Mouse (Mus musculus): ENCODE data around the gene Zcchc24.

GRCm38 (mm10) chr14:25753021-25753420 lies 15.8 kb downstream of the Zcchc24 start:
- TF ChIP-seq USF1 (IDR thresholded peaks at IDR 0.05; ENCODE audit: low read depth): no peak
- TF ChIP-seq MYOG (IDR thresholded peaks at IDR 0.05; ENCODE audit: control insufficient read depth in 1 of 3, insufficient read depth in 1 of 3, insufficient read length in 2 of 3, low read depth in 2 of 3): peak in 1 of 3 experiments; percentile 21
- TF ChIP-seq POLR2A (IDR thresholded peaks at IDR 0.05; ENCODE audit: insufficient read length, low read depth): no peak
- TF ChIP-seq MYOD1 (IDR thresholded peaks at IDR 0.05; ENCODE audit: control insufficient read depth in 1 of 3, insufficient read length in 2 of 3, low read depth in 2 of 3): no peak
- no peak for TF ChIP-seq TCF12 (IDR thresholded peaks at IDR 0.05; ENCODE audit: insufficient read depth, poor library complexity, severe bottlenecking)
- peak; percentile 45 for TF ChIP-seq POLR2AphosphoS2 (IDR thresholded peaks at IDR 0.05; ENCODE audit: insufficient read length, low read depth)
- no peak for TF ChIP-seq MAX (IDR thresholded peaks at IDR 0.05; ENCODE audit: low read depth)
- no peak for TF ChIP-seq CEBPB (IDR thresholded peaks at IDR 0.05; ENCODE audit: insufficient read depth, poor library complexity, severe bottlenecking)
- no peak for TF ChIP-seq REST (IDR thresholded peaks at IDR 0.05; ENCODE audit: insufficient read depth, insufficient read length)
- TF ChIP-seq E2F4 (IDR thresholded peaks at IDR 0.05; ENCODE audit: insufficient read depth): no peak
